Mouse (Mus musculus) neural tube, embryonic 14.5 days (tissue): ENCODE measurements at regions not wholly inside any gene's neighbourhood (a gene's known extent, or its start where the extent isn't known, plus 50 kb on each side); places are given as distances from the start of the nearest gene placed in this dataset.

Source experiments
- ATAC-seq: fragments of 200-750 bp; cut with Nextera tagmentation; 2 replicates; pipeline ENCODE4 v1.8.0; 2017; ENCODE audit warnings: low read depth, mild to moderate bottlenecking, moderate TSS enrichment, moderate library complexity
- H3K27ac ChIP-seq: fragments of 300-500 bp; sonication (generic); 2 replicates; pipeline ENCODE4 v1.5.1; 2014; ENCODE audit warnings: low read depth, mild to moderate bottlenecking, control low read depth, low read length, moderate library complexity, mixed read lengths
- H3K27me3 ChIP-seq: fragments of 300-500 bp; sonication (generic); 2 replicates; pipeline ENCODE4 v1.6.1; 2014; ENCODE audit warnings: low read length; ENCODE audit not compliant: control insufficient read depth, insufficient read depth
- H3K36me3 ChIP-seq: fragments of 300-500 bp; sonication (generic); 2 replicates; pipeline ENCODE4 v1.6.1; 2014; ENCODE audit warnings: low read length, mixed read lengths; ENCODE audit not compliant: control insufficient read depth, insufficient read depth
- H3K4me1 ChIP-seq: fragments of 300-500 bp; sonication (generic); 2 replicates; pipeline ENCODE4 v1.6.1; 2014; ENCODE audit warnings: low read length; ENCODE audit not compliant: control insufficient read depth, insufficient read depth
- H3K4me2 ChIP-seq: fragments of 300-500 bp; sonication (generic); 2 replicates; pipeline ENCODE4 v1.6.1; 2014; ENCODE audit warnings: mild to moderate bottlenecking, low read depth, low read length, control low read depth
- H3K4me3 ChIP-seq: fragments of 300-500 bp; sonication (generic); 2 replicates; pipeline ENCODE4 v1.5.1; 2014; ENCODE audit warnings: low read depth, low read length, control low read depth, mixed read lengths
- H3K9ac ChIP-seq: fragments of 300-500 bp; sonication (generic); replicated peaks from 2 replicates; pipeline ENCODE4 v1.6.1; 2014; ENCODE audit warnings: low read depth, mild to moderate bottlenecking, control low read depth, low read length, mixed read lengths
- H3K9me3 ChIP-seq: fragments of 300-500 bp; sonication (generic); 2 replicates; pipeline ENCODE4 v1.6.1; 2016; ENCODE audit warnings: low read length; ENCODE audit not compliant: control insufficient read depth
- WGBS: fragments of 180-500 bp; shearing (Covaris S2); extraction: QIAGEN DNeasy Blood & Tissue Kit; methylation state at CpG from one replicate; pipeline ENCODE4 v1.1.7; 2014; 5-methylcytosine and 5-hydroxymethylcytosine counted together

GRCm38 (mm10) chr1:64331566-64331965 is 200.9 kb upstream of the Creb1 start:
- no peak for ATAC-seq
- Histone ChIP-seq H3K9ac (no peak overlapping the region), H3K36me3 (no peaks in the 10 kb centered on the region), H3K4me2 (no peak overlapping the region), H3K4me1 (no peaks in the 10 kb centered on the region), H3K9me3 (no peaks in the 10 kb centered on the region), H3K4me3 (no peak overlapping the region), H3K27ac (no peak overlapping the region), H3K27me3 (no peaks in the 10 kb centered on the region)
- WGBS, result 61% methylated on average over 2 of the region's 2 CpGs

- no peak for ATAC-seq
- no peak overlapping the region for H3K4me2 ChIP-seq
- no peaks in the 10 kb centered on the region for H3K36me3 ChIP-seq
- 9% methylated on average over 2 of the region's 2 CpGs for whole genome bisulfite sequencing
- no peak overlapping the region for H3K9ac ChIP-seq
- H3K27me3 ChIP-seq, result no peaks in the 10 kb centered on the region
- H3K4me1 ChIP-seq, result no peaks in the 10 kb centered on the region
- no peaks in the 10 kb centered on the region for H3K9me3 ChIP-seq
- H3K4me3 ChIP-seq, result no peak overlapping the region
- no peak overlapping the region for H3K27ac ChIP-seq
These were observed 201.7 kb upstream of the Creb1 start for GRCm38 (mm10) chr1:64330721-64331120.

GRCm38 (mm10) chr1:64322197-64322596 is 200.1 kb upstream of the Klf7 start:
- Histone ChIP-seq H3K4me3 (no peak overlapping the region), H3K36me3 (no peaks in the 10 kb centered on the region), H3K9me3 (no peaks in the 10 kb centered on the region), H3K9ac (no peak overlapping the region), H3K27me3 (no peaks in the 10 kb centered on the region), H3K4me1 (no peaks in the 10 kb centered on the region), H3K27ac (no peak overlapping the region), H3K4me2 (no peak overlapping the region)
- 94% methylated on average over 4 of the region's 4 CpGs for WGBS
- ATAC-seq, result no peak

GRCm38 (mm10) chr1:64319155-64319582 is 197.1 kb upstream of the Klf7 start:
- 79% methylated on average over 3 of the region's 3 CpGs for WGBS

DNA sequence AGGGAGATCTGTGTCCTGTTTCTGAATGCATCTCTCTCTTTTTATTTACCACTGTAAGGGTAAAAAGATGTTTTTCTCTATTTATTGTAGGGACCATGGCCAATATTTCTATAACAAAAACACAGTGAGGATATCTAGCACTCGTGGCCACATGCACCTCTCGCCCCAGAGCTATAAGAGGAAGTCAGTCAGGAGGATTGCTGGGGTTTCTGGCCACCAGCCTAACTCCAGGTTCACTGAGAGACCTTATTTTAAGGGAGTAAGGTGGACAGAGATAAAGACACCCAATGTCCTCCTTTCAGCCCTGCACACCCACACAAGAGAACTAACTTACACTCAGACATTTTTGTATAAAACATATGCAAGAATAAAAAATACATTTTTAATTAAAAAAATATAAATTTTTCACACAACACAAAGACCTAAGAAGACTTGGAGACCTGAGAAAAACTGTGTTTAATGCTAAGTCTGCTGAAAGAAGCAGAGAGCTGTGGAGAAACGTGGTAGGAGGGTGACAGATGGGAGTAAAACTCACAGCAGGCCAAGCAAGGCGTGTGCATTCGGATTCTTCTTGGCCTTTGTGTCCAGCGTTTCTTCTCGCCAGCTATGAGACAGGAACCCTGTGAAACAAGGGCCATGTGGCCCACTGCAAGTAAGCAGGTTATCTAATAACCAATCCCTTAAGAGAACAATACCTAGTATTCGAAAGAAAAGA is 196.5 kb upstream of the Klf7 start:
- Histone ChIP-seq H3K36me3 (no peaks in the 10 kb centered on the region), H3K27me3 (no peaks in the 10 kb centered on the region), H3K4me3 (no peak overlapping the region), H3K4me1 (no peaks in the 10 kb centered on the region), H3K9me3 (no peaks in the 10 kb centered on the region), H3K9ac (no peak overlapping the region), H3K4me2 (no peak overlapping the region), H3K27ac (no peak overlapping the region)
- no peak for ATAC-seq
- WGBS, result 75% methylated on average over 8 of the region's 8 CpGs

More at GRCm38 (mm10) chr1:64319155-64319582, 197.1 kb upstream of the Klf7 start:
- H3K4me2 ChIP-seq, result no peak overlapping the region
- no peaks in the 10 kb centered on the region for H3K27me3 ChIP-seq
- H3K27ac ChIP-seq, result no peak overlapping the region
- no peaks in the 10 kb centered on the region for H3K36me3 ChIP-seq
- no peak overlapping the region for H3K9ac ChIP-seq
- H3K4me1 ChIP-seq, result no peaks in the 10 kb centered on the region
- ATAC-seq, result no peak
- no peaks in the 10 kb centered on the region for H3K9me3 ChIP-seq
- H3K4me3 ChIP-seq, result no peak overlapping the region

- Histone ChIP-seq H3K27ac (no peak overlapping the region), H3K9me3 (no peaks in the 10 kb centered on the region), H3K36me3 (no peaks in the 10 kb centered on the region), H3K9ac (no peak overlapping the region), H3K4me1 (no peaks in the 10 kb centered on the region), H3K27me3 (no peaks in the 10 kb centered on the region), H3K4me3 (no peak overlapping the region), H3K4me2 (no peak overlapping the region)
- 86% methylated on average over 5 of the region's 5 CpGs for WGBS
- ATAC-seq, result no peak
These were observed 195.1 kb upstream of the Klf7 start for GRCm38 (mm10) chr1:64317032-64317636.

GRCm38 (mm10) chr1:64311371-64311770 is 189.3 kb upstream of the Klf7 start:
- H3K27me3 ChIP-seq, result no peaks in the 10 kb centered on the region
- H3K4me1 ChIP-seq, result peaks cover 7% of the 10 kb centered on the region; the same call in 1 of the 2 replicates
- no peaks in the 10 kb centered on the region for H3K36me3 ChIP-seq
- WGBS, result 24% methylated on average over 3 of the region's 3 CpGs
- H3K4me3 ChIP-seq, result no peak overlapping the region
- no peak overlapping the region for H3K27ac ChIP-seq
- ATAC-seq, result no peak
- H3K4me2 ChIP-seq, result no peak overlapping the region
- no peak overlapping the region for H3K9ac ChIP-seq
- no peaks in the 10 kb centered on the region for H3K9me3 ChIP-seq

GRCm38 (mm10) chr1:64308560-64308959 is 186.5 kb upstream of the Klf7 start:
- Histone ChIP-seq H3K27me3 (no peaks in the 10 kb centered on the region), H3K36me3 (no peaks in the 10 kb centered on the region), H3K4me3 (no peak overlapping the region), H3K9me3 (no peaks in the 10 kb centered on the region), H3K4me1 (peaks cover 11% of the 10 kb centered on the region), H3K27ac (no peak overlapping the region), H3K9ac (no peak overlapping the region), H3K4me2 (no peak overlapping the region)
- no peak for ATAC-seq
- 94% methylated on average over 15 of the region's 15 CpGs for WGBS

GRCm38 (mm10) chr1:64308088-64308487 is 186.0 kb upstream of the Klf7 start:
- no peak for ATAC-seq
- H3K9me3 ChIP-seq, result no peaks in the 10 kb centered on the region
- H3K9ac ChIP-seq, result no peak overlapping the region
- H3K36me3 ChIP-seq, result no peaks in the 10 kb centered on the region
- H3K27ac ChIP-seq, result no peak overlapping the region
- peaks cover 11% of the 10 kb centered on the region for H3K4me1 ChIP-seq
- H3K4me3 ChIP-seq, result no peak overlapping the region
- no peak overlapping the region for H3K4me2 ChIP-seq
- H3K27me3 ChIP-seq, result no peaks in the 10 kb centered on the region
- WGBS, result 60% methylated on average over 10 of the region's 10 CpGs
